Mouse (Mus musculus) lung, embryonic 16.5 days (tissue): Measurements from ENCODE around the gene Pgpep1. TPM values are rescaled to one million over a fixed set of nuclear protein-coding genes. Genes with fewer than 3 reads are reported as not detected.

Source experiments
- ATAC-seq: fragments of 200-750 bp; cut with Nextera tagmentation; 2 replicates; pipeline ENCODE4 v1.8.0; 2017; ENCODE audit warnings: low read depth, mild to moderate bottlenecking, moderate library complexity
- H3K27ac ChIP-seq: fragments of 300-500 bp; sonication (generic); 2 replicates; pipeline ENCODE4 v1.5.1; 2014; ENCODE audit warnings: mild to moderate bottlenecking, control low read depth, low read length
- H3K27me3 ChIP-seq: fragments of 300-500 bp; sonication (generic); 2 replicates; pipeline ENCODE4 v1.6.1; 2014; ENCODE audit warnings: low read depth, low read length, mixed read lengths; ENCODE audit not compliant: control insufficient read depth, insufficient read depth
- H3K36me3 ChIP-seq: fragments of 300-500 bp; sonication (generic); 2 replicates; pipeline ENCODE4 v1.6.1; 2014; ENCODE audit warnings: low read length; ENCODE audit not compliant: control insufficient read depth, insufficient read depth
- H3K4me1 ChIP-seq: fragments of 300-500 bp; sonication (generic); replicated peaks from 2 replicates; pipeline ENCODE4 v1.6.1; 2014; ENCODE audit warnings: low read length, mixed read lengths; ENCODE audit not compliant: control insufficient read depth, insufficient read depth
- H3K4me2 ChIP-seq: fragments of 300-500 bp; sonication (generic); 2 replicates; pipeline ENCODE4 v1.6.1; 2014; ENCODE audit warnings: low read depth, low read length, control low read depth
- H3K4me3 ChIP-seq: fragments of 300-500 bp; sonication (generic); 2 replicates; pipeline ENCODE4 v1.5.1; 2014; ENCODE audit warnings: mild to moderate bottlenecking, low read length, control low read depth
- H3K9ac ChIP-seq: fragments of 300-500 bp; sonication (generic); 2 replicates; pipeline ENCODE4 v1.6.1; 2014; ENCODE audit warnings: low read length, control low read depth
- H3K9me3 ChIP-seq: fragments of 300-500 bp; sonication (generic); 2 replicates; pipeline ENCODE4 v1.6.1; 2016; ENCODE audit warnings: low read length; ENCODE audit not compliant: control insufficient read depth
- WGBS: fragments of 180-500 bp; shearing (Covaris S2); extraction: QIAGEN DNeasy Blood & Tissue Kit; methylation state at CpG from one replicate; pipeline ENCODE4 v1.1.7; 2014; 5-methylcytosine and 5-hydroxymethylcytosine counted together
- polyA plus RNA-seq: library from polyadenylated mRNA; unstranded; fragments of >200 nt; fragmentation: Nextera tagmentation; extraction: Ambion mirVana; gene quantifications from 2 replicates; pipeline ENCODE4 v1.2.1, GENCODE M21; 2015

Gene Pgpep1
- polyA plus RNA-seq, 1 experiment from 2014 or later = 46.7 TPM

GRCm38 (mm10) chr8:70657214-70657613, 3.0 kb downstream of the Pgpep1 start:
- Histone ChIP-seq H3K4me3 (no peak overlapping the region), H3K9me3 (no peaks in the 10 kb centered on the region), H3K9ac (no peak overlapping the region), H3K4me2 (no peak overlapping the region), H3K27me3 (no peaks in the 10 kb centered on the region), H3K4me1 (peaks cover 13% of the 10 kb centered on the region), H3K36me3 (peaks cover 22% of the 10 kb centered on the region), H3K27ac (no peak overlapping the region)
- WGBS = 91% methylated on average over 3 of the region's 3 CpGs
- ATAC-seq = no peak

- Histone ChIP-seq H3K4me1 (peaks cover 13% of the 10 kb centered on the region), H3K4me2 (no peak overlapping the region), H3K27me3 (no peaks in the 10 kb centered on the region), H3K36me3 (peaks cover 29% of the 10 kb centered on the region), H3K9me3 (no peaks in the 10 kb centered on the region), H3K4me3 (no peak overlapping the region), H3K27ac (no peak overlapping the region), H3K9ac (no peak overlapping the region)
- 77% methylated on average over 13 of the region's 13 CpGs for WGBS
- no peak for ATAC-seq
These were observed 3.9 kb downstream of the Pgpep1 start for GRCm38 (mm10) chr8:70656193-70656790.

- no peak overlapping the region for H3K4me3 ChIP-seq
- peaks cover 13% of the 10 kb centered on the region for H3K4me1 ChIP-seq
- H3K4me2 ChIP-seq = no peak overlapping the region
- 49% methylated on average over 2 of the region's 2 CpGs for WGBS
- no peaks in the 10 kb centered on the region for H3K9me3 ChIP-seq
- no peak overlapping the region for H3K27ac ChIP-seq
- no peak for ATAC-seq
- peaks cover 31% of the 10 kb centered on the region for H3K36me3 ChIP-seq
- H3K27me3 ChIP-seq = no peaks in the 10 kb centered on the region
- no peak overlapping the region for H3K9ac ChIP-seq
These were observed 4.7 kb downstream of the Pgpep1 start for GRCm38 (mm10) chr8:70655469-70655868.

- Histone ChIP-seq H3K27ac (no peak overlapping the region), H3K4me2 (no peak overlapping the region), H3K36me3 (peaks cover 35% of the 10 kb centered on the region), H3K9ac (no peak overlapping the region), H3K27me3 (no peaks in the 10 kb centered on the region), H3K4me3 (no peak overlapping the region), H3K4me1 (peaks cover 25% of the 10 kb centered on the region), H3K9me3 (no peaks in the 10 kb centered on the region)
- WGBS = 68% methylated on average over 1 of the region's 1 CpGs
- ATAC-seq = no peak
These were observed 6.1 kb downstream of the Pgpep1 start for GRCm38 (mm10) chr8:70654121-70654520.

- 62% methylated on average over 2 of the region's 2 CpGs for WGBS
- peaks cover 22% of the 10 kb centered on the region for H3K4me1 ChIP-seq
- no peaks in the 10 kb centered on the region for H3K9me3 ChIP-seq
- no peaks in the 10 kb centered on the region for H3K27me3 ChIP-seq
- H3K4me3 ChIP-seq = no peak overlapping the region
- ATAC-seq = no peak
- H3K9ac ChIP-seq = no peak overlapping the region
- H3K27ac ChIP-seq = no peak overlapping the region
- H3K4me2 ChIP-seq = no peak overlapping the region
- H3K36me3 ChIP-seq = peaks cover 35% of the 10 kb centered on the region
These were observed 7.0 kb downstream of the Pgpep1 start for GRCm38 (mm10) chr8:70653226-70653625.

- Histone ChIP-seq H3K4me1 (peaks cover 39% of the 10 kb centered on the region), H3K9me3 (no peaks in the 10 kb centered on the region), H3K9ac (peak overlapping the region; percentile 9; the same call in 1 of the 2 replicates), H3K27ac (peak overlapping the region; percentile 81; the same call in 1 of the 2 replicates), H3K36me3 (peaks cover 23% of the 10 kb centered on the region), H3K4me3 (no peak overlapping the region), H3K4me2 (no peak overlapping the region), H3K27me3 (no peaks in the 10 kb centered on the region)
- ATAC-seq = no peak
- WGBS = 95% methylated on average over 17 of the region's 17 CpGs
These were observed 9.8 kb downstream of the Pgpep1 start for GRCm38 (mm10) chr8:70650351-70650750.

GRCm38 (mm10) chr8:70649324-70649723, 10.9 kb downstream of the Pgpep1 start:
- Histone ChIP-seq H3K36me3 (peaks cover 16% of the 10 kb centered on the region), H3K27me3 (no peaks in the 10 kb centered on the region), H3K27ac (peak overlapping the region; percentile 81), H3K9me3 (no peaks in the 10 kb centered on the region), H3K4me1 (peaks cover 41% of the 10 kb centered on the region), H3K9ac (no peak overlapping the region; the same call in 1 of the 2 replicates), H3K4me3 (no peak overlapping the region), H3K4me2 (0 out of 2 replicates have a peak overlapping the region, but pooled peaks have one; percentile 28)
- 21% methylated on average over 4 of the region's 4 CpGs for WGBS
- peak; percentile 89 for ATAC-seq

- peak; percentile 29 for ATAC-seq
- H3K36me3 ChIP-seq = peaks cover 16% of the 10 kb centered on the region
- H3K27ac ChIP-seq = peak overlapping the region; percentile 81; the same call in 1 of the 2 replicates
- 37% methylated on average over 3 of the region's 3 CpGs for WGBS
- no peak overlapping the region for H3K4me2 ChIP-seq
- peaks cover 41% of the 10 kb centered on the region for H3K4me1 ChIP-seq
- no peaks in the 10 kb centered on the region for H3K27me3 ChIP-seq
- no peaks in the 10 kb centered on the region for H3K9me3 ChIP-seq
- H3K9ac ChIP-seq = no peak overlapping the region
- H3K4me3 ChIP-seq = no peak overlapping the region
These were observed 11.3 kb downstream of the Pgpep1 start for GRCm38 (mm10) chr8:70648921-70649320.

- no peak for ATAC-seq
- no peak overlapping the region for H3K4me2 ChIP-seq
- 38% methylated on average over 1 of the region's 1 CpGs for WGBS
- no peak overlapping the region for H3K4me3 ChIP-seq
- H3K36me3 ChIP-seq = peaks cover 16% of the 10 kb centered on the region
- no peaks in the 10 kb centered on the region for H3K27me3 ChIP-seq
- no peaks in the 10 kb centered on the region for H3K9me3 ChIP-seq
- H3K9ac ChIP-seq = no peak overlapping the region
- peaks cover 41% of the 10 kb centered on the region for H3K4me1 ChIP-seq
- H3K27ac ChIP-seq = no peak overlapping the region
These were observed 12.1 kb downstream of the Pgpep1 start for GRCm38 (mm10) chr8:70648164-70648442.
